Mouse (Mus musculus) ES-Bruce4 (cell line): ENCODE data around the gene Ttc7.

Experiments
- CTCF ChIP-seq: IDR thresholded peaks from one replicate; pipeline ENCODE4 v1.8.1; 2011; ENCODE audit warnings: low read depth, low read length
- POLR2A ChIP-seq: IDR thresholded peaks from one replicate; pipeline ENCODE4 v1.8.1; 2011; ENCODE audit warnings: low read length; ENCODE audit not compliant: insufficient read depth

DNA sequence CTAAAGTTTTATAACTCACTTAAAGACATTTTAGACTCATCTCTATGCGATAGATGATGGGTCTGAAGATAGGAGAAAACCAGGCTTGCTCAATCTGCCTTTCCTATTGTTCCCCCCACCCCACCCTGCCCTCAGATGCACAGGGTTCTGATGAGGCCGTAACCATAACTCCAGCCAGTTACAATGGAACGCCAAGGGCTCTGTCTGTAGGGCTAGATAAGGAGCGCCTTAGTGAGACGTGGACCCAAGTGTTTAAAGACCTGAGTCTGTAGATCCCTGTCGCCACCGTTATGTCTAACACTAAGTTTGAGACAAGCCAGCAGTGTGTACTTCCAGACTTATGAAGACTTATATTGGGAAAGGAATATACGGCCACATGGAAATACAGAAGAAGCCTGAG, 72.8 kb downstream of the Ttc7 start:
- TF ChIP-seq POLR2A (no peak), CTCF (no peak)
